Mouse (Mus musculus): ENCODE measurements around the gene Zfp553.
A peak's percentile ranks its signal among the peaks of the same experiment; 100 is the strongest.

Zfp553 gene

GRCm38 (mm10) chr7:127232622-127233367, at the start of gene Zfp553, which contains the start of gene Sept1:
TSS of gene Zfp553 (plus strand) at chr7:127233061.
TSS of gene Sept1 (minus strand) at chr7:127233130.
- DNase-seq (ENCODE audit: low read depth) = no peak

GRCm38 (mm10) chr7:127183345-127183744, 49.5 kb upstream of the Zfp553 start:
- DNase-seq (ENCODE audit: low read depth) = no peak

- DNase-seq (ENCODE audit: low read depth) = no peak
These were observed 49.0 kb upstream of the Zfp553 start for GRCm38 (mm10) chr7:127183828-127184227.

GRCm38 (mm10) chr7:127184720-127185119, 48.1 kb upstream of the Zfp553 start:
- no peak for DNase-seq (ENCODE audit: low read depth)

GRCm38 (mm10) chr7:127185601-127186000, 47.3 kb upstream of the Zfp553 start:
- no peak for DNase-seq (ENCODE audit: low read depth)

- DNase-seq (ENCODE audit: low read depth) = no peak
These were observed 45.5 kb upstream of the Zfp553 start for GRCm38 (mm10) chr7:127187351-127187750.

GRCm38 (mm10) chr7:127188305-127189276, 44.3 kb upstream of the Zfp553 start:
- no peak for DNase-seq (ENCODE audit: low read depth)

GRCm38 (mm10) chr7:127190672-127191071, 42.2 kb upstream of the Zfp553 start:
- DNase-seq (ENCODE audit: low read depth) = no peak

- no peak for DNase-seq (ENCODE audit: low read depth)
These were observed 39.9 kb upstream of the Zfp553 start for GRCm38 (mm10) chr7:127192989-127193388.

- no peak for DNase-seq (ENCODE audit: low read depth)
These were observed 38.7 kb upstream of the Zfp553 start for GRCm38 (mm10) chr7:127194011-127194632.

- DNase-seq (ENCODE audit: low read depth) = no peak
These were observed 38.2 kb upstream of the Zfp553 start for GRCm38 (mm10) chr7:127194633-127195029.

GRCm38 (mm10) chr7:127195544-127196295, 37.1 kb upstream of the Zfp553 start, which contains the start of gene Cd2bp2:
TSS of gene Cd2bp2 (minus strand) at chr7:127196050.
- peak; percentile 93 for DNase-seq (ENCODE audit: low read depth)

GRCm38 (mm10) chr7:127196484-127196883, 36.4 kb upstream of the Zfp553 start:
- no peak for DNase-seq (ENCODE audit: low read depth)

- no peak for DNase-seq (ENCODE audit: low read depth)
These were observed 26.3 kb upstream of the Zfp553 start for GRCm38 (mm10) chr7:127206606-127207005.

- DNase-seq (ENCODE audit: low read depth) = no peak
These were observed 25.2 kb upstream of the Zfp553 start for GRCm38 (mm10) chr7:127207374-127208294.

- no peak for DNase-seq (ENCODE audit: low read depth)
These were observed 24.6 kb upstream of the Zfp553 start, which contains the start of gene Tbc1d10b for GRCm38 (mm10) chr7:127208295-127208552. TSS of gene Tbc1d10b (minus strand) at chr7:127208468.

GRCm38 (mm10) chr7:127208553-127209438, 24.1 kb upstream of the Zfp553 start, which contains the start of gene Mylpf:
TSS of gene Mylpf (plus strand) at chr7:127208890.
- peak; percentile 99 for DNase-seq (ENCODE audit: low read depth)

GRCm38 (mm10) chr7:127209851-127210250, 23.0 kb upstream of the Zfp553 start:
- no peak for DNase-seq (ENCODE audit: low read depth)

- DNase-seq (ENCODE audit: low read depth) = no peak
These were observed 22.6 kb upstream of the Zfp553 start for GRCm38 (mm10) chr7:127210266-127210665.
